Mouse (Mus musculus): ENCODE data around the gene Cacnb1.

DNA sequence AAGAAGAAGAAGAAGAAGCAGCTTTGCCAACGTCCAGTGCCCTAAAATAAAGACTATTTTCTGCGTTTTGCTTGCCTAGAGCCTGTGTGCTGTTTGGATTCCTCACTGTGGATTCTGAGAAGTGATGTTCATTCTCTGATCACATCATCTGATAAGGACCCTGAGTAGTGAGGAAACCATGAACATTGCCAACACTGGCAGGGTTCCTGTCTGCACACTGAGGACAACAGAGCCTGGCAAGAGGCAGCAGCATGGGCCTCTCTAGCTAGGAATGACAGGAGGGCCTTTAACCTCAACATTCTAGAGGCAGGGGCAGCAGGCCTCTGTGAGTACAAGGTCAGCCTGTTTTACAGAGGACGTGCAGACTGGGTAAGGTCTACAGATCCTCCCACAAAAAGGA is 1.7 kb upstream of the Cacnb1 start:
- no peak for TF ChIP-seq HCFC1 (IDR thresholded peaks at IDR 0.05; ENCODE audit: borderline replicate concordance, insufficient read depth, low read length)
- TF ChIP-seq ZC3H11A (IDR thresholded peaks at IDR 0.05; ENCODE audit: borderline replicate concordance, low read depth, low read length): no peak
- TF ChIP-seq CHD2 (IDR thresholded peaks at IDR 0.05; ENCODE audit: low read depth, low read length): no peak
- TF ChIP-seq ZNF384 (IDR thresholded peaks at IDR 0.05; ENCODE audit: low read depth, low read length): no peak
- no peak for TF ChIP-seq MAFK (IDR thresholded peaks at IDR 0.05; ENCODE audit: insufficient read depth, low read depth, low read length)

All from ES-E14 (cell line).